Mouse (Mus musculus) fibroblast of lung, adult 2 months (primary cell): ENCODE results near the gene Olfr1305.

Experiments used
- DNase-seq: peaks from one replicate; pipeline ENCODE4 v3.0.0-alpha.2; 2011; ENCODE audit warnings: low read depth

The Olfr1305 gene

DNA sequence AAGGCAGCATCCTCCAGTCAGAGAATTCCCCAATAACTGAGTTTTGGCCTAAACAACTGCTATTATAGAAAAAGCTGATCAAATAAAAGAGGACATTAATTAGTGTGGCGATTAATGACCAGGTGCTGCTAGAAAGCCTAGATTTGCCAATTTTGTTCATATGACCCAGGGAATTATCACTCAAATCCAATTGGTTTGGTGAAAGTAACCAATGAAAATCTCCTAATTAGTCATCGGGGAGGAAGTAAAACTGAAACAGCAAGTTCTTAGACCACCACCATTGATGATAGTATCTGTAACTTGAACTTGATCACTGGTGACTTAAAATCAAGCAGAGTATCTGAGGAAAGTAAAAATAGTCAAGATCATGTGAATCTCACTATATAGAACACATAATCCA lies at the start of gene Olfr1305:
TSS of gene Olfr1305 (minus strand) at position 101 of the 400 bp plus-strand sequence.
- DNase-seq = no peak

DNA sequence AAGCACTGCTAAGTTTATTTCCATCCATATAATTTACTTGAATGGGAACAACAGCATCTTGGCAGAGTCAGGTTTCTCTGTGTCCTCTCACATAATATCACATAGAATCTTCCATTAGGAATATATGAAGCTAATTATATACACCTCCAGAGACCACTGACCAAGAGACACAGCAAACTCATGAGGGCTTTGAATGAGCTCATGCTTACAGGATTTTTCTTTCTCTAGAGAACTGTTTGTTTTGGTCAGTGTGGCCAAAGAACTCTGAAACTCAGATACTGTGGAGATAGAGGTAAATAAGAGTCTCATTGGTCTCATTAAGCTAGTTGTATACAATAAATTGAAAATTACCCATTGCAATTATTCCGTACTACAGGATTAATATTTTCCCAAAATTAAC lies 39.2 kb upstream of the Olfr1305 start, which contains the start of gene Olfr1306:
TSS of gene Olfr1306 (minus strand) at position 101 of the 400 bp plus-strand sequence.
- no peak for DNase-seq

DNA sequence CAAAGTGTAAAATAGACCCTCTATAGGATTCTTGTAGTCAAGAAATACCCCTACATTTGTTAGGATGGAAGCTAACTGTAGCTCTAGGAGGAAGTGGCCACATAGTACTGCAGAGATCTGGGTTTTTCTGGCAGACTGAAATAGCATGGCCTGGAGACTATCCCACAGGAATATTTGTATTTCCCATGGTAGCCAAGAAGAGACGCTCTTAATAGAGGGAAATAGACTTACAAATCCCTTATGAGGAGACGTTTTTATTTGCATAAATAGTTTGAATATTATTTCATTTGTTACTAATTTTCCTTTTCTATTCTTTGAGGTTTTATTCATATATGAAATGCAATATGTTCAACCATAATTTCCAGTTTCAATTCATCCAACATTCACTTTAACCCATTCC lies 56.7 kb downstream of the Olfr1305 start, which contains the start of gene Olfr1303:
TSS of gene Olfr1303 (minus strand) at position 101 of the 400 bp plus-strand sequence.
- no peak for DNase-seq
